Mouse (Mus musculus) spleen, postnatal 4 days (tissue): ENCODE data around the gene Dlst.
"Not testable (repeated sequence)": the region's sequence is repeated elsewhere in the genome, so short reads cannot be mapped to it uniquely, and the experiment has no call there.

Experiments used
- DNase-seq, 2 experiments: peaks; one replicate each; pipeline ENCODE4 v3.0.0; 2022; ENCODE audit warnings: low spot score in 2 of 2

Dlst gene

GRCm38 (mm10) chr12:85113917-85114316 is 3.3 kb downstream of the Dlst start:
- no peak for DNase-seq

- no peak for DNase-seq
Measured at GRCm38 (mm10) chr12:85115678-85116077, 5.0 kb downstream of the Dlst start.

GRCm38 (mm10) chr12:85121806-85122459 is 11.3 kb downstream of the Dlst start:
- DNase-seq, result no peak

- DNase-seq, result no peak
Measured at GRCm38 (mm10) chr12:85123108-85123530, 12.5 kb downstream of the Dlst start.

- DNase-seq, result no peak
Measured at GRCm38 (mm10) chr12:85123645-85124044, 13.0 kb downstream of the Dlst start.

GRCm38 (mm10) chr12:85124751-85125150 is 14.1 kb downstream of the Dlst start:
- no peak for DNase-seq

GRCm38 (mm10) chr12:85126986-85127603 is 16.5 kb downstream of the Dlst start:
- no peak for DNase-seq

- no peak for DNase-seq
Measured at GRCm38 (mm10) chr12:85129426-85129978, 18.9 kb downstream of the Dlst start.

- DNase-seq, result peak in 1 of 2 experiments; percentile 57
Measured at GRCm38 (mm10) chr12:85131361-85131760, 20.7 kb downstream of the Dlst start.

GRCm38 (mm10) chr12:85134043-85134794 is 23.6 kb downstream of the Dlst start:
- DNase-seq, result no peak

GRCm38 (mm10) chr12:85135513-85136470 is 25.2 kb downstream of the Dlst start:
- no peak for DNase-seq

GRCm38 (mm10) chr12:85136627-85137026 is 26.0 kb downstream of the Dlst start:
- DNase-seq, result no peak

GRCm38 (mm10) chr12:85140036-85140701 is 29.5 kb downstream of the Dlst start:
- no peak for DNase-seq

GRCm38 (mm10) chr12:85141096-85141495 is 30.5 kb downstream of the Dlst start:
- no peak for DNase-seq

- peak; percentile 78 to 93 for DNase-seq
Measured at GRCm38 (mm10) chr12:85142803-85143202, 32.2 kb downstream of the Dlst start.

GRCm38 (mm10) chr12:85144276-85144675 is 33.6 kb downstream of the Dlst start:
- not testable (repeated sequence) for DNase-seq

GRCm38 (mm10) chr12:85144821-85145220 is 34.2 kb downstream of the Dlst start:
- DNase-seq, result no peak

- no peak for DNase-seq
Measured at GRCm38 (mm10) chr12:85145630-85146029, 35.0 kb downstream of the Dlst start.

GRCm38 (mm10) chr12:85146355-85146754 is 35.7 kb downstream of the Dlst start:
- DNase-seq, result no peak

- no peak for DNase-seq
Measured at GRCm38 (mm10) chr12:85146881-85147280, 36.2 kb downstream of the Dlst start.
